Mouse (Mus musculus) neutrophil, adult 5-6 weeks (primary cell): Measurements from ENCODE around the gene Megf8. TPM values are rescaled to one million over a fixed set of nuclear protein-coding genes. Genes with fewer than 3 reads are reported as not detected.
A peak's percentile ranks its signal among the peaks of the same experiment; 100 is the strongest.

ENCODE experiments used
- ATAC-seq: fragments of 151-379, 151-347 bp; 2 replicates; pipeline ENCODE4 v1.8.0; 2017; ENCODE audit warnings: mild to moderate bottlenecking, moderate TSS enrichment; ENCODE audit not compliant: insufficient number of reproducible peaks, poor library complexity, low FRiP score, severe bottlenecking; ENCODE audit errors: extremely low read depth
- total RNA-seq: library from RNA; stranded (forward); fragments of 200-1000 nt; gene quantifications from 2 replicates; pipeline ENCODE4 v1.2.3, GENCODE M21; 2017

The Megf8 gene
- total RNA-seq, 1 experiment from 2014 or later = 0.23 TPM

GRCm38 (mm10) chr7:25278341-25279075 lies 38.5 kb upstream of the Megf8 start:
- peak; percentile 63 for ATAC-seq

- ATAC-seq = no peak
These were observed 37.7 kb upstream of the Megf8 start for GRCm38 (mm10) chr7:25279076-25279860.

- ATAC-seq = no peak
These were observed 36.8 kb upstream of the Megf8 start for GRCm38 (mm10) chr7:25279861-25280791.

- no peak for ATAC-seq
These were observed 35.7 kb upstream of the Megf8 start for GRCm38 (mm10) chr7:25281166-25281733.

GRCm38 (mm10) chr7:25281734-25282601 lies 35.0 kb upstream of the Megf8 start:
- ATAC-seq = peak; percentile 64

GRCm38 (mm10) chr7:25282731-25283211 lies 34.2 kb upstream of the Megf8 start:
- ATAC-seq = no peak

- no peak for ATAC-seq
These were observed 33.3 kb upstream of the Megf8 start for GRCm38 (mm10) chr7:25283637-25284036.

GRCm38 (mm10) chr7:25284171-25284570 lies 32.8 kb upstream of the Megf8 start:
- ATAC-seq = no peak

GRCm38 (mm10) chr7:25284766-25285165 lies 32.2 kb upstream of the Megf8 start:
- ATAC-seq = no peak

GRCm38 (mm10) chr7:25285511-25286238 lies 31.3 kb upstream of the Megf8 start:
- ATAC-seq = no peak

- ATAC-seq = no peak
These were observed 30.0 kb upstream of the Megf8 start for GRCm38 (mm10) chr7:25286989-25287388.

- ATAC-seq = no peak
These were observed 29.0 kb upstream of the Megf8 start for GRCm38 (mm10) chr7:25288011-25288410.

GRCm38 (mm10) chr7:25288721-25289120 lies 28.2 kb upstream of the Megf8 start:
- ATAC-seq = no peak

GRCm38 (mm10) chr7:25289925-25290324 lies 27.0 kb upstream of the Megf8 start:
- ATAC-seq = no peak

GRCm38 (mm10) chr7:25290463-25290862 lies 26.5 kb upstream of the Megf8 start:
- no peak for ATAC-seq

GRCm38 (mm10) chr7:25290911-25291310 lies 26.1 kb upstream of the Megf8 start:
- ATAC-seq = no peak

- no peak for ATAC-seq
These were observed 24.9 kb upstream of the Megf8 start for GRCm38 (mm10) chr7:25292107-25292506.
